In the genomic region with DNA sequence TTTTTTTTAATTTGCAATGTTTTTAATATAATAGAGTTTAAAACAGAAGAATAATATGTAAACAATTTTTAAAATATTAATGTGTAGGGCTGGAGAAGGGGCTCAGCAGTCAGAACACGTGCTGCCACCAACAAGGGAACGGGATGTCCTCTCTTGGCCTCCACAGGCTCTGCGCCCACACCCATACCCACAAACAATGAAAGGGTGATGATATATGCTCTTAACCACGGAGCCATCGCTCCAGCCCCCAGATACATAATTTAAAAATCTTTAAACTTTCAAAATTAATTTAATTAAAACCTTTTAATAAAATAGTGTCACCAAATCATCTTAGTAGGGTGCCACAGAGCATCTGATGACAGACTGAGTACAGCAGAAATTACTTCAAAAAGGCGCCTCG, we compare ENCODE assay signal across 15 mouse cellular contexts.
"Had no signal": no experiment of that assay in that cellular context is flagged by ENCODE, and none has a peak within 500 bp of the region (broad histone marks: within the 10 kb centered on the region; RNA-seq: fewer than 3 reads in every experiment).

No protein-coding gene starts in this region.

- H3K27ac ChIP-seq: macrophage; midbrain, embryonic 13.5 days; midbrain, embryonic 15.5 days; neural tube, embryonic 12.5 days; stomach, embryonic 15.5 days; stomach, postnatal 0 days had no signal

- ATAC-seq: midbrain, embryonic 13.5 days; midbrain, embryonic 15.5 days had no signal

- DNase-seq: lung, adult 18-20 months; lung, embryonic 14.5 days; lung, postnatal 10 days; right cerebral cortex, postnatal 14 days; thymus, adult 2 months; thymus, postnatal 25 days; thymus, postnatal 4 days had no signal

- H3K4me3 ChIP-seq: megakaryocyte, embryonic 14.5 days; midbrain, embryonic 13.5 days; midbrain, embryonic 15.5 days; neural tube, embryonic 12.5 days; stomach, embryonic 15.5 days had no signal

- H3K9me3 ChIP-seq: midbrain, embryonic 13.5 days; midbrain, embryonic 15.5 days; neural tube, embryonic 12.5 days; stomach, embryonic 15.5 days had no signal

- H3K4me2 ChIP-seq: lung, embryonic 14.5 days; midbrain, embryonic 11.5 days; midbrain, embryonic 13.5 days; midbrain, embryonic 15.5 days; neural tube, embryonic 12.5 days; stomach, embryonic 15.5 days had no signal

- H3K36me3 ChIP-seq: midbrain, embryonic 13.5 days; midbrain, embryonic 15.5 days; neural tube, embryonic 12.5 days; stomach, embryonic 15.5 days had no signal

- H3K27me3 ChIP-seq: megakaryocyte, embryonic 14.5 days; midbrain, embryonic 13.5 days; midbrain, embryonic 15.5 days; neural tube, embryonic 12.5 days; stomach, embryonic 15.5 days had no signal

- H3K4me1 ChIP-seq: midbrain, embryonic 13.5 days; midbrain, embryonic 15.5 days; neural tube, embryonic 12.5 days; stomach, embryonic 15.5 days had no signal

- H3K9ac ChIP-seq: lung, embryonic 14.5 days; midbrain, embryonic 13.5 days; midbrain, embryonic 15.5 days; neural tube, embryonic 12.5 days; stomach, embryonic 15.5 days had no signal
